In genomic region chr8:127540273-127540672, GRCm38 (mm10) we compare ENCODE assay signal across 13 mouse cellular contexts.
"Had no signal": no experiment of that assay in that cellular context is flagged by ENCODE, and none has a peak within 500 bp of the region (broad histone marks: within the 10 kb centered on the region; RNA-seq: fewer than 3 reads in every experiment).

No protein-coding gene starts in this region.

- H3K36me3 ChIP-seq: limb, embryonic 15.5 days; liver, embryonic 15.5 days; midbrain, embryonic 10.5 days; midbrain, embryonic 15.5 days had no signal

- DNase-seq: kidney, adult 11 months; layer of hippocampus, adult 9-11 months; layer of hippocampus, postnatal 36 days; lung, embryonic 14.5 days; lung, postnatal 10 days; spleen, adult 18-20 months; thymus, adult 18-20 months; thymus, postnatal 14 days had no signal

- H3K27me3 ChIP-seq: limb, embryonic 15.5 days; liver, embryonic 15.5 days; midbrain, embryonic 15.5 days had no signal

- H3K27ac ChIP-seq: kidney, postnatal 0 days; limb, embryonic 15.5 days; liver, embryonic 15.5 days; midbrain, embryonic 10.5 days; midbrain, embryonic 15.5 days had no signal

- H3K9me3 ChIP-seq: limb, embryonic 15.5 days; liver, embryonic 15.5 days; midbrain, embryonic 10.5 days; midbrain, embryonic 15.5 days had no signal

- H3K4me3 ChIP-seq: limb, embryonic 15.5 days; liver, embryonic 15.5 days; midbrain, embryonic 10.5 days; midbrain, embryonic 15.5 days had no signal

- H3K4me1 ChIP-seq: liver, embryonic 15.5 days had no signal

- H3K4me2 ChIP-seq: limb, embryonic 15.5 days; liver, embryonic 15.5 days; lung, embryonic 14.5 days; midbrain, embryonic 15.5 days had no signal

- H3K9ac ChIP-seq: limb, embryonic 15.5 days; liver, embryonic 15.5 days; lung, embryonic 14.5 days; midbrain, embryonic 15.5 days had no signal

- ATAC-seq: midbrain, embryonic 15.5 days had no signal
